Mouse (Mus musculus) stomach, embryonic 15.5 days (tissue): ENCODE measurements around the gene Gm19668. TPM values are rescaled to one million over a fixed set of nuclear protein-coding genes. Genes with fewer than 3 reads are reported as not detected.
"Not testable (repeated sequence)": the region's sequence is repeated elsewhere in the genome, so short reads cannot be mapped to it uniquely, and the experiment has no call there.

ENCODE experiments used
- ATAC-seq: fragments of 200-750 bp; cut with Nextera tagmentation; 2 replicates; pipeline ENCODE4 v1.8.0; 2017; ENCODE audit warnings: low read depth, moderate number of reproducible peaks, moderate TSS enrichment; ENCODE audit not compliant: insufficient read depth, low FRiP score
- H3K27ac ChIP-seq: fragments of 300-500 bp; sonication (generic); 2 replicates; pipeline ENCODE4 v1.5.1; 2015; ENCODE audit warnings: mild to moderate bottlenecking, inconsistent platforms
- H3K27me3 ChIP-seq: fragments of 300-500 bp; sonication (generic); replicated peaks from 2 replicates; pipeline ENCODE4 v1.6.1; 2015; ENCODE audit warnings: inconsistent platforms
- H3K36me3 ChIP-seq: fragments of 300-500 bp; sonication (generic); 2 replicates; pipeline ENCODE4 v1.6.1; 2015; ENCODE audit warnings: inconsistent platforms
- H3K4me1 ChIP-seq: fragments of 300-500 bp; sonication (generic); 2 replicates; pipeline ENCODE4 v1.6.1; 2015; ENCODE audit warnings: inconsistent platforms
- H3K4me2 ChIP-seq: fragments of 300-500 bp; sonication (generic); 2 replicates; pipeline ENCODE4 v1.6.1; 2015; ENCODE audit warnings: mild to moderate bottlenecking, inconsistent platforms
- H3K4me3 ChIP-seq: fragments of 300-500 bp; sonication (generic); replicated peaks from 2 replicates; pipeline ENCODE4 v1.5.1; 2015; ENCODE audit warnings: inconsistent platforms
- H3K9ac ChIP-seq: fragments of 300-500 bp; sonication (generic); 2 replicates; pipeline ENCODE4 v1.6.1; 2015; ENCODE audit warnings: inconsistent platforms
- H3K9me3 ChIP-seq: fragments of 300-500 bp; sonication (generic); 2 replicates; pipeline ENCODE4 v1.6.1; 2016; ENCODE audit warnings: inconsistent platforms
- WGBS: fragments of 180-500 bp; shearing (Covaris S2); methylation state at CpG from one replicate; pipeline ENCODE4 v1.1.7; 2015; 5-methylcytosine and 5-hydroxymethylcytosine counted together
- polyA plus RNA-seq: library from polyadenylated mRNA; unstranded; fragments of >200 nt; fragmentation: Nextera tagmentation; extraction: Ambion mirVana; gene quantifications from 2 replicates; pipeline ENCODE4 v1.2.1, GENCODE M21; 2015

The Gm19668 gene
- polyA plus RNA-seq, 1 experiment from 2014 or later = not detected

DNA sequence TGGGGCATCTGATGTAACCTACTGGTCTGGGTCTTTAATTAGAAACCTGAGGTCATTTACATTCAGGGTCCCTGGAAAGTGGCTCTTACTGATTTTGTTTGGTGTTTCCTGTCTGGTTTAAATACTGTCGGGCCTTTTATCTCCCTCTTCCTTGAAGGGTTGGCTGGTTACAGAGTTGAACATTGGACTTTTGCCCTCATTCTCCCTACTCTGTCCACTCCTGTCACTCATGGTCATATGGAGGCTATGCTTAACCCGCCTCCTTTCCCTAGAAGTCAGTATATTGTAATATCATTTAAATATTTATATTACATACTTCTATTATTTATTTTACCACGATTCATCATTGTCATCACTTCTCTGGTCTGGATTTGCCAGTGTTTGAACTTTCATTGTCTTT is 5.2 kb upstream of the Gm19668 start:
- no peak overlapping the region for H3K4me3 ChIP-seq
- H3K27ac ChIP-seq = no peak overlapping the region
- no peaks in the 10 kb centered on the region for H3K4me1 ChIP-seq
- H3K4me2 ChIP-seq = no peak overlapping the region
- WGBS = 51% methylated on average over 3 of the region's 3 CpGs
- H3K36me3 ChIP-seq = no peaks in the 10 kb centered on the region
- ATAC-seq = no peak
- H3K9ac ChIP-seq = no peak overlapping the region
- no peaks in the 10 kb centered on the region for H3K27me3 ChIP-seq
- no peaks in the 10 kb centered on the region for H3K9me3 ChIP-seq

- H3K27me3 ChIP-seq, H3K4me2 ChIP-seq, H3K4me1 ChIP-seq, H3K4me3 ChIP-seq, ATAC-seq, H3K27ac ChIP-seq, H3K9ac ChIP-seq, H3K9me3 ChIP-seq, H3K36me3 ChIP-seq: not testable (repeated sequence)
- 53% methylated on average over 3 of the region's 3 CpGs for WGBS
Measured at GRCm38 (mm10) chr10:77798164-77798920, 591 bp downstream of the Gm19668 start.

DNA sequence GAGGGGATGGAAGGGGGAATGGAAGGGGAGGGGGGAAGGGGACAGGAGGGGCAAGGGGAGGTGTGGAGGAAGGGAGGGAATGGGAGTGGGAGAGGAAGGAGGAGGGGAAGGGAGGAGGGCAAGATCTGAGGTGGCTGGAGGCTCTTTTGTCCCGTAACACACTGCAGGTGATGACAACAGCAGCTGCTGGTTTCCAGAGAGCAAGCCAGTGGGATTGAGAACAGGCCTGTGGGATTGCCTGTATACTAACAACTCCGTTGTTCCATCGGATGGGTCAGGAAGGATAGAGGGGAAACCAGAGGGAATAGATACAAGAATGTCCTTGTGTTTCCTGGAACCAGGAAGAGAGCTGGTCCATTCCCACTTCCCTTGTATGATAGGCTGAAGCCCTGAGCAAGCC is 1.3 kb downstream of the Gm19668 start:
- H3K36me3 ChIP-seq = no peaks in the 10 kb centered on the region
- ATAC-seq = no peak
- 24% methylated on average over 3 of the region's 3 CpGs for WGBS
- no peak overlapping the region for H3K27ac ChIP-seq
- H3K4me3 ChIP-seq = no peak overlapping the region
- H3K9ac ChIP-seq = no peak overlapping the region
- H3K27me3 ChIP-seq = no peaks in the 10 kb centered on the region
- no peak overlapping the region for H3K4me2 ChIP-seq
- no peaks in the 10 kb centered on the region for H3K9me3 ChIP-seq
- H3K4me1 ChIP-seq = 0 out of 2 replicates have a peak, but pooled peaks cover 4% of the 10 kb centered on the region

DNA sequence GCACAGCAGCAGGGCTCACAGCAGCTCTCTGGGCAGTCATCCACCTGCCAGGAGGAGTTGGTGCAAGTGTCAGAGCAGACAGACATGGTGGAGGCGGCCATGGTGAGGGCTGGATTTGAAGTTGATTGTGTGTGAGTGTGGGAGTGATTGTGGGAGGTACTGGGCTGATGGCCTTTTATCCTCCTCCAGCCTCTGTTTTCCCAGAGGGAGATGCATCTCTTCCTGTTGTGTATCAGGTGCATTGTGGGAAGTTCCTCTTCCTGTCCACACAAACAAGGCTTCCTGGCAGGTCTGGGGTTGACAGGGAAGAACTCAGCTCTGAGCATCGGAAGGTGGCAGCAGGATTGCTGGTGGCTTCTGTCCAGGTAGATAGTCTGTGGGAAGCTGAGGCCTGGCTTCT is 4.0 kb downstream of the Gm19668 start, which contains the start of gene Gm9639:
TSS of gene Gm9639 (minus strand) at position 101 of the 400 bp plus-strand sequence.
- Histone ChIP-seq H3K27ac (no peak within 1 kb of the TSS), H3K4me2 (no peak within 1 kb of the TSS), H3K9me3 (no peaks in the 10 kb centered on the region), H3K27me3 (no peaks in the 10 kb centered on the region), H3K4me3 (no peak within 1 kb of the TSS), H3K4me1 (0 out of 2 replicates have a peak, but pooled peaks cover 4% of the 10 kb centered on the region), H3K36me3 (no peaks in the 10 kb centered on the region), H3K9ac (no peak within 1 kb of the TSS)
- ATAC-seq = no peak
- 34% methylated on average over 2 of the region's 2 CpGs for WGBS

DNA sequence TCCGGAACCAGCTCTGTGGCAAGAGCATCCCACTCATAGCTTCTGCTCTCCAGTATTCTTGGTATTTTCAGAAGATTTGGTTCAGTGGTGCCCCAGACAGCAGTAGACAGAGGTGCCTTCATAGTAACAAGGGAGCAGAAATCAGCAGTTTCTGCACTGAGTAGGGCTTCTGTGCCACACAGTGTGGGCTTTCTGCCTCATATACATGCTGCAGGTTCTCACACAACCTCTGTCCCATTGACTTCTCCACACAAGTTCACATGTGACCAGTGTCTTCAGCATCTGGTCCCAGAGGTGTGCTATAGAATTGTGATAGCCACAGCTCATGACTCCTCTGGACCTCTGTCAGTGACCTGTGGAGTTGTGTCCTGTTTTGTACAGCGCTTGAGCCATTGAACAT is 10.3 kb downstream of the Gm19668 start:
- Histone ChIP-seq H3K4me1 (no peaks in the 10 kb centered on the region), H3K27ac (no peak overlapping the region), H3K27me3 (no peaks in the 10 kb centered on the region), H3K9me3 (no peaks in the 10 kb centered on the region), H3K4me2 (no peak overlapping the region), H3K4me3 (no peak overlapping the region), H3K9ac (no peak overlapping the region), H3K36me3 (no peaks in the 10 kb centered on the region)
- ATAC-seq = no peak
- WGBS = 71% methylated on average over 2 of the region's 2 CpGs

- 36% methylated on average over 1 of the region's 1 CpGs for WGBS
Measured at GRCm38 (mm10) chr10:77787876-77788275, 11.1 kb downstream of the Gm19668 start, which contains the start of gene Gm7137. TSS of gene Gm7137 (minus strand) at chr10:77788200.

DNA sequence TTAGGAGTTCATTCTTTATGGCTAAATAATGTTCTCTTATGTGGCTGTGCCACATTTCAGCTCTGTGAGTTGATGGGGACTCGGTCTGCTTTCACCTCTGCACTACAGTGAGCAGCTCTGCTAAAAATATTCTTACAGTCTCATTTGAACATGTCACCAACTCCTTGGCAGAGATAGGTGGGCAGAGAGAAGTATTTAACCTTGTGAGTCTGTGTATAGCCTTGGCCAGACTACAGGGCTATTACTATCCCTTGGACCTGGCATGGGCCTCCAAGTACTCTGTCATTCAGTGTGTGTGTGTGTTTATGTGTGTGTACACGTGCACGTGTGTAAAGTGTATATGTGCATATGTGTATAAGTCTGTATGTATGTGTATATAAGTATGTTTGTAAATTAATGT is 15.5 kb downstream of the Gm19668 start:
- 70% methylated on average over 3 of the region's 3 CpGs for WGBS

More at GRCm38 (mm10) chr10:77787876-77788275, 11.1 kb downstream of the Gm19668 start, which contains the start of gene Gm7137:
- H3K4me1 ChIP-seq, H3K27ac ChIP-seq, H3K9me3 ChIP-seq, H3K4me3 ChIP-seq, H3K27me3 ChIP-seq, ATAC-seq, H3K36me3 ChIP-seq, H3K9ac ChIP-seq, H3K4me2 ChIP-seq: not testable (repeated sequence)

DNA sequence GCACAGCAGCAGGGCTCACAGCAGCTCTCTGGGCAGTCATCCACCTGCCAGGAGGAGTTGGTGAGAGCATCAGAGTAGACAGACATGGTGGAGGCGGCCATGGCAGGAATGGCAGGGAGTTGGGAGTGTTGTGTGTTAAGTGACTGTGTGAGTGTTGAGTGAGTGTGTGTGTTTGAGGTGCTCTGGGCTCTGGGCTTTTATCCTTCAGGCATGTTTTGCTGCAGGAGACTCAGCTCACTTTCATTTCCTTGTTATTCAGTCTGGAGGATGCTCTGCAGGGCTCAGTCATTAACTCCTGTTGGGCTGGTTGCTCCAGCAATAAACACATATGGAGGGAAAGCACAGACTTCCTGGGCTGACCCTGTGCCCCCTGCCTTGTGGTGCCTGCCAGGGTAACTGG is 16.5 kb downstream of the Gm19668 start, which contains the start of gene Gm3250:
TSS of gene Gm3250 (minus strand) at position 101 of the 400 bp plus-strand sequence.
- not testable (repeated sequence) for H3K27me3 ChIP-seq, H3K4me3 ChIP-seq, H3K4me2 ChIP-seq, ATAC-seq, H3K36me3 ChIP-seq, H3K4me1 ChIP-seq, H3K9ac ChIP-seq, H3K9me3 ChIP-seq, H3K27ac ChIP-seq
- 40% methylated on average over 1 of the region's 1 CpGs for WGBS

More for the DNA sequence above, 15.5 kb downstream of the Gm19668 start:
- ATAC-seq, H3K9ac ChIP-seq, H3K4me3 ChIP-seq, H3K27me3 ChIP-seq, H3K4me2 ChIP-seq, H3K36me3 ChIP-seq, H3K9me3 ChIP-seq, H3K4me1 ChIP-seq, H3K27ac ChIP-seq: not testable (repeated sequence)

DNA sequence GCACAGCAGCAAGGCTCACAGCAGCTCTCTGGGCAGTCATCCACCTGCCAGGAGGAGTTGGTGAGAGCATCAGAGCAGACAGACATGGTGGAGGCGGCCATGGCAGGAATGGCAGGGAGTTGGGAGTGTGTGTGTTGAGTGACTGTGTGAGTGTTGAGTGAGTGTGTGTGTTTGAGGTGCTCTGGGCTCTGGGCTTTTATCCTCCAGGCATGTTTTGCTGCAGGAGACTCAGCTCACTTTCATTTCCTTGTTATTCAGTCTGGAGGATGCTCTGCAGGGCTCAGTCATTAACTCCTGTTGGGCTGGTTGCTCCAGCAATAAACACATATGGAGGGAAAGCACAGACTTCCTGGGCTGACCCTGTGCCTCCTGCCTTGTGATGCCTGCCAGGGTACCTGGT is 22.1 kb downstream of the Gm19668 start, which contains the start of gene Gm7138:
TSS of gene Gm7138 (minus strand) at position 101 of the 400 bp plus-strand sequence.
- not testable (repeated sequence) for H3K36me3 ChIP-seq, ATAC-seq

DNA sequence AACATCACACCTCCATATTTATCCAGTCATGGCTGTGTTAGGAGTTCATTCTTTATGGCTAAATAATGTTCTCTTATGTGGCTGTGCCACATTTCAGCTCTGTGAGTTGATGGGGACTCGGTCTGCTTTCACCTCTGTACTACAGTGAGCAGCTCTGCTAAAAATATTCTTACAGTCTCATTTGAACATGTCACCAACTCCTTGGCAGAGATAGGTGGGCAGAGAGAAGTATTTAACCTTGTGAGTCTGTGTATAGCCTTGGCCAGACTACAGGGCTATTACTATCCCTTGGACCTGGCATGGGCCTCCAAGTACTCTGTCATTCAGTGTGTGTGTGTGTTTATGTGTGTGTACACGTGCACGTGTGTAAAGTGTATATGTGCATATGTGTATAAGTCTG is 26.8 kb downstream of the Gm19668 start:
- not testable (repeated sequence) for H3K4me2 ChIP-seq, H3K36me3 ChIP-seq, H3K9me3 ChIP-seq, H3K9ac ChIP-seq, ATAC-seq, H3K4me3 ChIP-seq, H3K27me3 ChIP-seq, H3K4me1 ChIP-seq, H3K27ac ChIP-seq
- 85% methylated on average over 3 of the region's 3 CpGs for WGBS

More for the DNA sequence above, 22.1 kb downstream of the Gm19668 start, which contains the start of gene Gm7138:
- 76% methylated on average over 1 of the region's 1 CpGs for WGBS
- H3K9ac ChIP-seq, H3K4me2 ChIP-seq, H3K4me1 ChIP-seq, H3K4me3 ChIP-seq, H3K27me3 ChIP-seq, H3K9me3 ChIP-seq, H3K27ac ChIP-seq: not testable (repeated sequence)

GRCm38 (mm10) chr10:77771225-77771624 is 27.7 kb downstream of the Gm19668 start, which contains the start of gene Gm3238:
TSS of gene Gm3238 (minus strand) at chr10:77771325.
- H3K4me2 ChIP-seq, H3K27me3 ChIP-seq, H3K36me3 ChIP-seq, H3K4me3 ChIP-seq, H3K4me1 ChIP-seq, ATAC-seq, H3K27ac ChIP-seq, H3K9me3 ChIP-seq, H3K9ac ChIP-seq: not testable (repeated sequence)
- WGBS = 75% methylated on average over 1 of the region's 1 CpGs

DNA sequence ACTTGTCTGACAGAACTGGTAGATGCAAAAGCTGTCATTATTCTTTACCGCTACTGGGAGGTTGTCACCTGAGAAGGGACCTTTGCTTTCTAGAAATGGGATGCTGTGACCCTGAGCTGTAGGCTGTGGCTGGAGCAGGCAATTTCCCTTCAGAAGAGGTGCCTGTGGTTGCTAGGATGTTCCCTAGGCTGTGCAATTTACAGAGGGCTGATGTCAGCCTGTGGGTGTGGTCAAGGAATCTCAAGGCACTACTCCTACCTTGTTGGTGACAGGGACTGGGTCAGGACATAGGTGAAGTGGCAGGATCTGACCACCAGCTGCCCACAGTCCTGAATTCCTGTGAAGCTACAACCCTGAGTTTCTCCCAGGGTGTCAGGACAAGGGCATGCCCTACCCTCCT is 29.2 kb downstream of the Gm19668 start:
- no peak overlapping the region for H3K4me3 ChIP-seq
- no peak for ATAC-seq
- WGBS = 74% methylated on average over 1 of the region's 1 CpGs
- H3K27me3 ChIP-seq = no peaks in the 10 kb centered on the region
- H3K4me2 ChIP-seq = no peak overlapping the region
- H3K4me1 ChIP-seq = no peaks in the 10 kb centered on the region
- H3K9me3 ChIP-seq = no peaks in the 10 kb centered on the region
- H3K27ac ChIP-seq = no peak overlapping the region
- no peaks in the 10 kb centered on the region for H3K36me3 ChIP-seq
- no peak overlapping the region for H3K9ac ChIP-seq
